Mouse (Mus musculus) embryonic facial prominence, embryonic 12.5 days (tissue): Measurements from ENCODE around the gene Padi4. TPM values are rescaled to one million over a fixed set of nuclear protein-coding genes. Genes with fewer than 3 reads are reported as not detected.

Source experiments
- ATAC-seq: fragments of 200-750 bp; cut with Nextera tagmentation; 2 replicates; pipeline ENCODE4 v1.8.0; 2017; ENCODE audit not compliant: insufficient number of reproducible peaks, insufficient read depth, low FRiP score, low TSS enrichment
- H3K27ac ChIP-seq: fragments of 300-500 bp; sonication (generic); 2 replicates; pipeline ENCODE4 v1.5.1; 2016; ENCODE audit warnings: mild to moderate bottlenecking
- H3K27me3 ChIP-seq: fragments of 300-500 bp; sonication (generic); 2 replicates; pipeline ENCODE4 v1.6.1; 2016; ENCODE audit warnings: mild to moderate bottlenecking, moderate library complexity
- H3K36me3 ChIP-seq: fragments of 300-500 bp; sonication (generic); 2 replicates; pipeline ENCODE4 v1.6.1; 2016; ENCODE audit warnings: mild to moderate bottlenecking
- H3K4me1 ChIP-seq: fragments of 300-500 bp; sonication (generic); 2 replicates; pipeline ENCODE4 v1.6.1; 2016
- H3K4me2 ChIP-seq: fragments of 300-500 bp; sonication (generic); replicated peaks from 2 replicates; pipeline ENCODE4 v1.6.1; 2016; ENCODE audit warnings: mild to moderate bottlenecking, moderate library complexity
- H3K4me3 ChIP-seq: fragments of 300-500 bp; sonication (generic); 2 replicates; pipeline ENCODE4 v1.5.1; 2016; ENCODE audit warnings: mild to moderate bottlenecking
- H3K9ac ChIP-seq: fragments of 300-500 bp; sonication (generic); 2 replicates; pipeline ENCODE4 v1.6.1; 2016; ENCODE audit warnings: mild to moderate bottlenecking, moderate library complexity
- H3K9me3 ChIP-seq: fragments of 300-500 bp; sonication (generic); 2 replicates; pipeline ENCODE4 v1.6.1; 2016; ENCODE audit warnings: mild to moderate bottlenecking, moderate library complexity
- WGBS: fragments of 180-500 bp; shearing (Covaris S2); methylation state at CpG from one replicate; pipeline ENCODE4 v1.1.7; 2016; 5-methylcytosine and 5-hydroxymethylcytosine counted together
- polyA plus RNA-seq: library from polyadenylated mRNA; unstranded; fragments of >200 nt; fragmentation: Nextera tagmentation; extraction: Ambion mirVana; gene quantifications from 2 replicates; pipeline ENCODE4 v1.2.1, GENCODE M21; 2016

Gene Padi4
- polyA plus RNA-seq, 1 experiment from 2014 or later: not detected

DNA sequence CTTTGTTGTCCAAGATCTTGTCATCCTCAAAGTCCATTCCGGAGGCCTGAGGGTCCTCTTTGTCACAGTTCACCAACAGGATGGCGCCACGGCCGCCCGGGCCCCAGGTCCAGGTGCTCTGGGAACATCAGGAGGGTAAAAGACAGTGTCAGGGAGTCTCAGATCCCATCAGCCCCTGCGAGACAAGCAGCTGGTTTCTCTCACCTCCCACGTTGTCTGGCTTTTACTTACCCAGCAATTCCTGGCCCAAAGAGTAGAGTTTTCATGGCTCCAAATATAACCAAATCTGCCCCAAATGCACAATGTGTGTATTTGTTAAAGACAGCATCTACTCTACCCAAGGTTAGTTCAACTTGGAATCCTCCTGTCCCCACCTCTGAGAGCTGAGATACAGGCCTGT, 12.4 kb downstream of the Padi4 start:
- H3K4me1 ChIP-seq: peaks cover 8% of the 10 kb centered on the region
- no peak overlapping the region for H3K27ac ChIP-seq
- no peaks in the 10 kb centered on the region for H3K36me3 ChIP-seq
- H3K4me2 ChIP-seq: no peak overlapping the region
- no peaks in the 10 kb centered on the region for H3K9me3 ChIP-seq
- H3K27me3 ChIP-seq: no peaks in the 10 kb centered on the region
- 87% methylated on average over 7 of the region's 7 CpGs for WGBS
- H3K4me3 ChIP-seq: no peak overlapping the region
- no peak overlapping the region for H3K9ac ChIP-seq
- no peak for ATAC-seq

GRCm38 (mm10) chr4:140755811-140756210, 18.2 kb downstream of the Padi4 start:
- no peak overlapping the region for H3K4me3 ChIP-seq
- H3K9me3 ChIP-seq: no peaks in the 10 kb centered on the region
- no peak overlapping the region for H3K9ac ChIP-seq
- no peak overlapping the region for H3K4me2 ChIP-seq
- H3K27ac ChIP-seq: no peak overlapping the region
- ATAC-seq: no peak
- no peaks in the 10 kb centered on the region for H3K36me3 ChIP-seq
- WGBS: 82% methylated on average over 3 of the region's 3 CpGs
- H3K27me3 ChIP-seq: 0 out of 2 replicates have a peak, but pooled peaks cover 6% of the 10 kb centered on the region
- H3K4me1 ChIP-seq: peaks cover 5% of the 10 kb centered on the region

- no peaks in the 10 kb centered on the region for H3K9me3 ChIP-seq
- H3K9ac ChIP-seq: no peak overlapping the region
- peaks cover 8% of the 10 kb centered on the region for H3K4me1 ChIP-seq
- H3K4me2 ChIP-seq: no peak overlapping the region
- no peaks in the 10 kb centered on the region for H3K36me3 ChIP-seq
- 0 out of 2 replicates have a peak, but pooled peaks cover 6% of the 10 kb centered on the region for H3K27me3 ChIP-seq
- no peak overlapping the region for H3K4me3 ChIP-seq
- ATAC-seq: no peak
- WGBS: 61% methylated on average over 7 of the region's 7 CpGs
- no peak overlapping the region for H3K27ac ChIP-seq
Measured at GRCm38 (mm10) chr4:140753366-140753765, 20.7 kb downstream of the Padi4 start.

DNA sequence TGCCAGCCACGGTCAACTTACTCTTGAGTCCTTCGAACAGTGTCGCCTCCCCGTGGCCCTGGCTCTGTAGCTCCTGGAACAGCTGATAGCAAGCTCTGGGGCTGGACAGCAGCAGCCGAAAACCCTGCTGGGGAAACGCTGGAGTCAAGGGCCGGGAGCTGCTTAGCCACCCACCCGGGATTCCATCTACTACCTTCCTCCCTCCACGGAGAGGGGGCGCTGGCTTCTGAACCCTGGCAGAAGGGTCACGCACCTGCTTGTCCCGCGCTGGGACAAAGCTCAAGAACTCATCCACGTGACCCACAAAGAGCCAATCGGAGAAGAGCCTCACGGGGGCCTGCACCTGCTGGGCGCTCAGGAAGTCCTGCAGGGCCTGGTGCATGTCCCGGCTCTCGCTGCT, 23.7 kb downstream of the Padi4 start:
- Histone ChIP-seq H3K27me3 (0 out of 2 replicates have a peak, but pooled peaks cover 6% of the 10 kb centered on the region), H3K9ac (no peak overlapping the region), H3K4me3 (no peak overlapping the region), H3K4me2 (peak overlapping the region; percentile 24; the same call in 1 of the 2 replicates), H3K27ac (no peak overlapping the region), H3K9me3 (no peaks in the 10 kb centered on the region), H3K36me3 (no peaks in the 10 kb centered on the region), H3K4me1 (0 out of 2 replicates have a peak, but pooled peaks cover 3% of the 10 kb centered on the region)
- 10% methylated on average over 19 of the region's 19 CpGs for WGBS
- no peak for ATAC-seq

DNA sequence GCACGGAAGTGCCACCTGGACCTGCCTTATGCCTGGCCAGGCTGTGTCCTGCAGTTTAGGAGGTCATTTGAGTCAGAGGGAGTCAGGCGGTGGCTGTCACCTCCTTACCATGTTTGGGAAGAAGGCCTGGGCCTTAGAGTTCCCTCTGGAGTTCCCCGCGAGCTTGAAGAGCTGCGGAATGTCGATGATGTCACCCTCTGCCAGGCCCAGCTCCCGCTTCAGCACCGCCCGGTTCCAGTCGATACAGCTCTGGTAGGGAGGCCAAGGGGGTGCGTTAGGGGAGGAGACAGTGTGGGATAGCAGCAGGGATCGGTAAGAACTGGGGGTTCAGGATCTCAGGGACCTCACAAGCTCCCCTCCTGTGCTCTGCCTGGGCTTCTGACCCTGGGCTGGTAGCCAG, 26.1 kb downstream of the Padi4 start:
- no peak overlapping the region for H3K9ac ChIP-seq
- H3K4me2 ChIP-seq: no peak overlapping the region
- H3K9me3 ChIP-seq: no peaks in the 10 kb centered on the region
- no peak for ATAC-seq
- H3K27me3 ChIP-seq: 0 out of 2 replicates have a peak, but pooled peaks cover 6% of the 10 kb centered on the region
- 25% methylated on average over 12 of the region's 12 CpGs for WGBS
- H3K27ac ChIP-seq: no peak overlapping the region
- H3K4me1 ChIP-seq: 0 out of 2 replicates have a peak, but pooled peaks cover 3% of the 10 kb centered on the region
- no peaks in the 10 kb centered on the region for H3K36me3 ChIP-seq
- H3K4me3 ChIP-seq: no peak overlapping the region

DNA sequence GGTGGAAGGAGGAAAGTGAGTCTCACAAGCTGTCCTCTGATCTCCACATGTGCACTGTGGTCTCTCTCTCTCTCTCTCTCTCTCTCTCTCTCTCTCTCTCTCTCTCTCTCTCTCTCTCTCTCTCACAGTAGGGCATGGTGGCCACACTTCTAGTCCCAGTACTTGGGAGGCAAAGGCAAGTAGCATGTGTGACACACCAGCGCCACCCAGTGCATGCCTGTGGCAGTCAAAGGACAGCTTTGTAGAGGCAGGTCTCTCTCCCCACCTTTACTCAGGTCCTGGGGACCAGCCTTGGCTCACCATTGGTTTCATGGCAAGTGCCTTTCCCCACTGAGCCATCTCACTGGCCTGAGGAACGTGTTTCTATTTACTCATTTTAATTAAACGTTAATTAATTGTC, 29.4 kb downstream of the Padi4 start:
- H3K9me3 ChIP-seq: no peaks in the 10 kb centered on the region
- no peaks in the 10 kb centered on the region for H3K27me3 ChIP-seq
- no peaks in the 10 kb centered on the region for H3K4me1 ChIP-seq
- WGBS: 15% methylated on average over 3 of the region's 3 CpGs
- H3K27ac ChIP-seq: no peak overlapping the region
- H3K36me3 ChIP-seq: no peaks in the 10 kb centered on the region
- no peak overlapping the region for H3K4me2 ChIP-seq
- H3K4me3 ChIP-seq: no peak overlapping the region
- ATAC-seq: no peak
- H3K9ac ChIP-seq: no peak overlapping the region

- no peak for ATAC-seq
- Histone ChIP-seq H3K9ac (no peak overlapping the region), H3K36me3 (no peaks in the 10 kb centered on the region), H3K27me3 (no peaks in the 10 kb centered on the region), H3K9me3 (no peaks in the 10 kb centered on the region), H3K27ac (no peak overlapping the region), H3K4me3 (no peak overlapping the region), H3K4me1 (no peaks in the 10 kb centered on the region), H3K4me2 (no peak overlapping the region)
- 42% methylated on average over 4 of the region's 4 CpGs for WGBS
Measured at GRCm38 (mm10) chr4:140743086-140743485, 30.9 kb downstream of the Padi4 start.

- Histone ChIP-seq H3K4me3 (no peak within 1 kb of the TSS), H3K4me2 (no peak within 1 kb of the TSS), H3K27ac (no peak within 1 kb of the TSS), H3K9ac (no peak within 1 kb of the TSS), H3K36me3 (no peaks in the 10 kb centered on the region), H3K4me1 (no peaks in the 10 kb centered on the region), H3K27me3 (no peaks in the 10 kb centered on the region), H3K9me3 (no peaks in the 10 kb centered on the region)
- no peak for ATAC-seq
- 81% methylated on average over 2 of the region's 2 CpGs for WGBS
Measured at GRCm38 (mm10) chr4:140742543-140742942, 31.5 kb downstream of the Padi4 start, which contains the start of gene Padi6. Gene Padi6, minus strand, starts transcription at chr4:140742643.

DNA sequence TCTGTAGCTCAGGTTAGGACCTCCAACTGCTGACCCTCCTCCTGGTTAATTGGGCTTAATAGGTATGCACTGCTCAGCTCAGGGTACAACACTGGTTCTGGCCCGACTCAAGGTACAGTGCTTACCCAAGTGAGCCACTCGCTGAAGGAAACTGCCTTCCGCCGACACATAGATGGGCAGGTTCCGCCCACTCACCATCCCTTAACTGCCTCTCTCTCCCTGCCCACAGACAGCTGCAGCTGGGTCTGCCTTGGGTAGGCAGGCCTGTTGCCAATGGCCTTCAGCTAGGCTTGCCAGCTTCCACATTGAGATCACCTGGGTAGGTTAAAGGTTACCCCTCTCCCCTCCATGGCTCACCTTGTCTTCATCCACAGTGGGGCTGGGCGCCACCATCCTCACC, 32.6 kb downstream of the Padi4 start:
- no peak for ATAC-seq
- H3K27ac ChIP-seq: no peak overlapping the region
- H3K36me3 ChIP-seq: no peaks in the 10 kb centered on the region
- no peak overlapping the region for H3K4me3 ChIP-seq
- WGBS: 85% methylated on average over 6 of the region's 6 CpGs
- no peaks in the 10 kb centered on the region for H3K9me3 ChIP-seq
- H3K9ac ChIP-seq: no peak overlapping the region
- no peaks in the 10 kb centered on the region for H3K27me3 ChIP-seq
- no peak overlapping the region for H3K4me2 ChIP-seq
- no peaks in the 10 kb centered on the region for H3K4me1 ChIP-seq

GRCm38 (mm10) chr4:140740655-140741054, 33.4 kb downstream of the Padi4 start:
- no peak for ATAC-seq
- Histone ChIP-seq H3K4me3 (no peak overlapping the region), H3K9me3 (no peaks in the 10 kb centered on the region), H3K4me2 (no peak overlapping the region), H3K27ac (no peak overlapping the region), H3K36me3 (no peaks in the 10 kb centered on the region), H3K27me3 (no peaks in the 10 kb centered on the region), H3K4me1 (no peaks in the 10 kb centered on the region), H3K9ac (no peak overlapping the region)
- WGBS: 86% methylated on average over 11 of the region's 11 CpGs

DNA sequence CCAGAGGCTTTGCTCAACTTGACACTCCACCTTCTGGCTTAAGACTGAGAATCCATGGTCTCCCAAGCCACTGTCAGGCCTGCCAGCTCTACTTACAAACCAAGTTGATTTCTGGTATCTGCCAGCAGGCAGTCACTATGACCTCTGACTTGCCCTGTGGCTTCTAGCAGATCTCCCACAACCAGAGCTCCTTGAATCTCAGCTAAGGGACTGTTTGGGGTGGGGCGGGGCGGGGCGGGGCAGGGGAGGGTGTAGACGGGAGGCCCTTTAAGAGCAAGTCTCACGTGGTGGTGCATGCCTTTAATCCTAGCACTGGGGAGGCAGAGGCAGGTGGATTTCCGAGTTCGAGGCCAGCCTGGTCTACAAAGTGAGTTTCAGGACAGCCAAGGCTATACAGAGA, 41.2 kb downstream of the Padi4 start:
- Histone ChIP-seq H3K27ac (no peak overlapping the region), H3K4me2 (no peak overlapping the region), H3K27me3 (no peaks in the 10 kb centered on the region), H3K4me3 (no peak overlapping the region), H3K9me3 (no peaks in the 10 kb centered on the region), H3K36me3 (no peaks in the 10 kb centered on the region), H3K4me1 (no peaks in the 10 kb centered on the region), H3K9ac (no peak overlapping the region)
- 67% methylated on average over 7 of the region's 7 CpGs for WGBS
- no peak for ATAC-seq

DNA sequence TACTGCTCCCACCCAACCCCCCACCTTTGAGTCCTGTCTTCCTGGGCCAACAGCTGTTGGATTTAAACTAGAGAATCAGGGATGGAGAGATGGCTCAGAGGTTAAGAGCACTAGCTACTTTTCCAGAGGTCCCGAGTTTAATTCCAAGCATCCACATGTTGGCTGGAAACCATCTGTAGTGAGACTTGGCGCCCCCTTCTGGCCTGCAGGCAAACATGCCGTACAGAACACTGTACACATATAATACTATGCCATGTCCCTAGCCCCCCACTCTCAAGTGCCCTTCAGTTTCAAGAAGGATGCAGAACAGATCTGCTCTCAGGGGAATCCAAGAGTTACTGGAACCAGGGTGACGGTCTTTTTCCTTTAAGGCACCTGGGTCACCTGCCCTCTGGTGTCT, 42.4 kb downstream of the Padi4 start:
- H3K36me3 ChIP-seq: peaks cover 4% of the 10 kb centered on the region; the same call in 1 of the 2 replicates
- WGBS: 71% methylated on average over 4 of the region's 4 CpGs
- H3K4me1 ChIP-seq: no peaks in the 10 kb centered on the region
- no peak overlapping the region for H3K4me2 ChIP-seq
- H3K9me3 ChIP-seq: no peaks in the 10 kb centered on the region
- no peak overlapping the region for H3K27ac ChIP-seq
- no peak for ATAC-seq
- no peak overlapping the region for H3K4me3 ChIP-seq
- H3K9ac ChIP-seq: no peak overlapping the region
- no peaks in the 10 kb centered on the region for H3K27me3 ChIP-seq

DNA sequence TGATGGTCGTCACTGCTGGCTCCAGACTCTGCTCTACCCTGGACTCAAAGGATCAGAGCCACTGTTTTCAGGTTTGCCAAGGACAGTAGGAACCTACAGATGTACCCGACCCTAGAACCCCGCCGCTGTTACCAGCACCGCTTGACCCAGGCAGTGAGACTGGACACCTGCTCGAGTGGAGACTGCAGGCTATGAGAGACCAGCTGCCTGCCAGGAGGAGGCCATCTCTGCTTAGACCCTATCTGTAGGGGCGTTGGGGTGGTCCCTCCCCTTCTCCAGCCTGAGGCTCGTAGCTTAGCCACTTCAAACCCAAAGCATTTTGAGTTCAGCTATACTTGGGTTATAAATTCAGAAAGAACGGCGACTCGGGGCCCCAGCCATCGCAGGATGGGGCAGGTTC, 47.1 kb downstream of the Padi4 start:
- Histone ChIP-seq H3K4me2 (no peak overlapping the region), H3K27me3 (no peaks in the 10 kb centered on the region), H3K4me1 (no peaks in the 10 kb centered on the region), H3K9me3 (no peaks in the 10 kb centered on the region), H3K36me3 (peaks cover 23% of the 10 kb centered on the region), H3K27ac (no peak overlapping the region), H3K4me3 (no peak overlapping the region), H3K9ac (no peak overlapping the region)
- ATAC-seq: no peak
- 88% methylated on average over 12 of the region's 12 CpGs for WGBS
